Comparison of ENCODE assay signal across 18 mouse cellular contexts in the genomic region with DNA sequence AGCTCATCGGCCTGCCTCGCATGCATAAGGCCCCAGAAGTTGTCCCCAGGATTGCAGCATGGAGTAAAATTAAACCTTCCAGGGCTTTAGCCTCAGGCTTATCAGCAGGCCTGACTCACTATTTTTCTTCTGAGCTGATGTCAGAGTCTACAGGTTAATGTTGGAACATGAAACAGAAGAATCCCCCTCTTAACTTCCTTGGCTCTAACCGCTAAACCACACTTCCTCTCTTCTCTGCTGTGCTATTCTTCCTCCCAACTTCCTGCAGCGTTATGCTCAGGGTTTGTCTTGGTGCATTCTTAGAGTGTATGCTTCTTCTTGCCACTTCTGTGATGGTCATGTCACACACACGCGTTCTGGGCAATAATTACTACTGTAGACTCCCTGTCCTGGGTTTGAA. TPM values are rescaled to one million over a fixed set of nuclear protein-coding genes. Genes with fewer than 3 reads are reported as not detected.
DNase-seq lines count a peak whose midpoint lies in the region; ATAC-seq lines count a peak whose summit lies in the region.
"Had no signal": no experiment of that assay in that cellular context is flagged by ENCODE, and none has a peak within 500 bp of the region (broad histone marks: within the 10 kb centered on the region; RNA-seq: fewer than 3 reads in every experiment).

No protein-coding gene starts in this region.

- peak; percentile 44 to 60 for DNase-seq in CD8-positive naive resting alpha-beta T cell, adult 2 months (ENCODE audit: low read depth in 2 of 2, low spot score in 2 of 2)
- peak; percentile 47 for DNase-seq in thymus, postnatal 4 days
- no peak for DNase-seq in adrenal gland, postnatal 10 days
- DNase-seq in kidney, postnatal 4 days = no peak
- DNase-seq in urinary bladder, adult 2 months (ENCODE audit: low spot score) = no peak
- DNase-seq: adrenal gland, postnatal 25 days; cerebellum, postnatal 10 days; heart, adult 2 months; heart, postnatal 10 days; kidney, adult 11 months; kidney, postnatal 14 days; layer of hippocampus, adult 9-11 months; liver; lung, adult 18-20 months; lung, postnatal 36 days had no signal

- ATAC-seq in granulocyte monocyte progenitor cell, adult 5-6 weeks (replicated peaks; ENCODE audit: poor library complexity, severe bottlenecking) = peak; percentile 57
- ATAC-seq in neutrophil, adult 5-6 weeks (ENCODE audit: extremely low read depth, insufficient number of reproducible peaks, low FRiP score, poor library complexity, severe bottlenecking) = peak; percentile 60

RNA-seq across cellular contexts. Expression of a gene that starts 12.8 kb away (rescaled TPM):
- total RNA-seq in granulocyte monocyte progenitor cell, adult 5-6 weeks (2014; fragmentation: Nextera tagmentation) = 0.58 and 1.1 TPM in 2 replicates
- 0.60 and 0.62 TPM in 2 replicates for total RNA-seq in granulocyte monocyte progenitor cell, adult 5-6 weeks (2017)
- total RNA-seq in neutrophil, adult 5-6 weeks (2017) = 10.2 and 10.7 TPM in 2 replicates
- under 1 TPM; 0.21 to 0.36 TPM for total RNA-seq in adrenal gland, postnatal 10 days (2021)
- 1.0 and 1.3 TPM in 2 replicates for polyA plus RNA-seq in urinary bladder, adult 2 months (2012; rRNA removed)
- total RNA-seq: gastrocnemius, adult 8-10 months had no signal

RNA-seq across cellular contexts. Expression of a gene that starts 42.7 kb away (rescaled TPM):
- total RNA-seq in granulocyte monocyte progenitor cell, adult 5-6 weeks (2014; fragmentation: Nextera tagmentation) = 16.1 and 23.9 TPM in 2 replicates
- total RNA-seq in granulocyte monocyte progenitor cell, adult 5-6 weeks (2017) = 33.5 and 36.8 TPM in 2 replicates
- total RNA-seq in neutrophil, adult 5-6 weeks (2017) = 130 and 160 TPM in 2 replicates
- total RNA-seq in adrenal gland, postnatal 10 days (2021) = 10 to 100 TPM; 60.6 to 65.3 TPM
- 72.1 and 76.1 TPM in 2 replicates for polyA plus RNA-seq in urinary bladder, adult 2 months (2012; rRNA removed)

RNA-seq across cellular contexts. Expression of a gene that starts 58.2 kb away (rescaled TPM):
- total RNA-seq in granulocyte monocyte progenitor cell, adult 5-6 weeks (2014; fragmentation: Nextera tagmentation) = 20.9 and 22.2 TPM in 2 replicates
- 15.6 and 16.8 TPM in 2 replicates for total RNA-seq in granulocyte monocyte progenitor cell, adult 5-6 weeks (2017)
- 80.3 and 87.4 TPM in 2 replicates for total RNA-seq in neutrophil, adult 5-6 weeks (2017)
- 10 to 100 TPM in 1 of 2 experiments, 1 to 10 TPM in 1; 9.3 to 11.9 TPM for total RNA-seq in adrenal gland, postnatal 10 days (2021)
- 4.5 and 5.6 TPM in 2 replicates for polyA plus RNA-seq in urinary bladder, adult 2 months (2012; rRNA removed)

Comparison
In these comparisons a context has a peak if more than half of its experiments do, and no peak if none do; other contexts are left out.
1. DNase-seq: peak in CD8-positive naive resting alpha-beta T cell, adult 2 months (2 of 2) and thymus, postnatal 4 days (single experiment); none in adrenal gland, postnatal 10 days (single experiment), kidney, postnatal 4 days (0 of 2) and urinary bladder, adult 2 months (single experiment).